Mouse (Mus musculus): ENCODE measurements around the gene Rab43.

Rab43 gene

DNA sequence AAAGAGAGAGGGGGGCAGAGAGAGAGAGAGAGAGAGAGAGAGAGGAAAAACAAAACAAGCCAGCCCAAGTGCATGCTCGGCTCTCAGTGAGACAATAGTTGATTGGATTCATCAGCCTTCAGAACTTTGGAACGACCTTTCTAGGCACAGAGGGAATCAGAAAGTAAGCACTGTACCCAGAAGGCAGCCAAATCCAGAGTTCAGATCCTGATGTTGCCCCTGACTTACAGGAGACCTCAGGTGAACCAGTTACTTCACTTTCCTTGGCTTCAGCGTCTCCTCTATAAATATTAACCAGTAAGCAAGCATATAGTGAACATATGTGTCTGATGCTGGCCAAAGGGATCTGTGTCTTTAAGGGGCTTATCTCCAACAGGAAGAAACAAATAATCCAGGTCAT, 3.4 kb downstream of the Rab43 start:
- no peak for DNase-seq

DNA sequence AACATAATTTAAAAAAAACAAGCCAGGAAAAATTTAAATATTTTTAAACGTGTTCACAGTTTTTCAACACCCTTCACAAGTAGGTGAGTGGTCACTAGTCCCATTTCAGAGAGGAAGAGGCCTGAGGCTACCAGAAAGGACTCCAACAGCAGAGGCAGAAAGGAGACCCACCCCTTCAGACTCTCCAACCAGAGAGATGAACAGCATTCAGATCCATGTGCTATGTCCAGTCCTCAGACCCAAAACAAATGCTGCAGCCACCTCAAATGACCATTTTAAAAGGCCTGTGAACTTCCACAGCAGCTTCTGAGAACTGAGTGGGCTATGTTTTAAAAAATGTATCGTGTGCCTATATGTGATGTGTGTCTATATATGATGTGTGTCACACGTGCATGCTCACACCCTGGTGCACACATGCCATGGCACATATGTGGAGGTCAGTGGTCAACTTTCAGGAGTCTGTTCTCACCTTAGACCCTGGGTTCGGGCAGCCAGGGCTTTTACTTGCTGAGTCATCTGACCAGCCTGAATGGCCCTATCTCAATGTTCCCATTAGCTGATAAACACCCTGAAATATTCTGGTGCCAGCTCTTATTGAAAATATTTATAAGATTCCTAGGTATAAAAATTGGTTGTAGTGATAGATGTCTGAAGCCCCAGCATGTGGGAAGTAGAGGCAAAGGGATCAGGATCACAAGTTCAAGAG, 4.1 kb downstream of the Rab43 start:
- DNase-seq: no peak

DNA sequence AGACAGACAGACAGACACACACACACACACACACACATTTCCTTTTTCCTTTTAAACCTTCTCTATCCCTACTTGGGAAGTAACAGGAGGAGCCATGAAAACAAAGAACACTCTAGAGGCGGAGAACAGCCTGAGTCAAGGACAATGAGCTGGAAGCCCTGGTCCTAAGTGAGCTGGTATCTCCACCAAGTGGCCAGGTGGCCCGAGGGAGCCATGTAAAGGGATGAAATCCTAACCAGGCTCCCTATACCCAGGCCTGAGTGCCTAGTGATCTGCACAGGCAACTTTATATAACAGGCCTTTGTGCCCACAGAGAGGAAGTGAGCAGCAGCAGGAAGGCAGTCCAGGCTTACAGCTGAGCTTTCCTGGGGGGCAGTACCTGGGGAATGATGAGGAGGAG, 5.1 kb downstream of the Rab43 start:
- DNase-seq: no peak

DNA sequence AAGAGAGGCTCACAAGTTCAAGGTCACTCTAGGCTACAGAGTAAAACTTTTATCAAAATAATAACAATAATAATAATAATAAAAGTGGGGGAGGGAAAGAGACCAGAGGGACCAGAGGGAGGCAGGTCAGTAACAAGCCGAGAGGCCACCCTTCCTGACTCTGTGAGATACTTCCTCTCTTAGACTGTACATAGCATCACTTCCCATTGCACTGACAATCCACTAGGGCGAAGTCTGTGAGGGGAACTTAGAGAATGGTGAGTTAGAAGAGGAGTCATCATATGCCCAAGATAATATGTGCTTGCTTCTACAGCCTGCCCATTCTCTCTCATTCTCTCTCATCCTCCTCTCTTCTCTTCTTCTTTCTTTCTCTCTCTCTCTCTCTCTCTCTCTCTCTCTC, 5.9 kb downstream of the Rab43 start:
- DNase-seq: peak in 1 of 2 experiments; percentile 15

DNA sequence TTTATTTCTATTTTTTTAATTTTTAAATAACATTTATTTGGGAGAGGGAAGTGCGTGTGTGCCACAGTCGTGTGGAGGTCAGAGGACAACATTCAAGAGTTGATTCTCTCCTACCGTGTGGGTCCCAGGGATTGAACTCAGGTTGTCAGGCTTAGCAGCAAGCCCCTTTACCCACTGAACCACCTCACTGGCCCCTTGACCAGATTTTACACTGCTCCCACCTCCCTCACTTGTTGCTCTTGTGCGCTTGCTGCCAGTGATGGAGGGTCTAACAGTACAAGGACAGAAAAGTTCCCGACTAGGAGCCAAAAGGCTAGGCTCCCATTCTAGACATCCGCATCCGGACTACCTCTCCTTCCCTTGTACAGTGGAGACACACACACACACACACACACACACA, 6.5 kb downstream of the Rab43 start:
- no peak for DNase-seq

DNA sequence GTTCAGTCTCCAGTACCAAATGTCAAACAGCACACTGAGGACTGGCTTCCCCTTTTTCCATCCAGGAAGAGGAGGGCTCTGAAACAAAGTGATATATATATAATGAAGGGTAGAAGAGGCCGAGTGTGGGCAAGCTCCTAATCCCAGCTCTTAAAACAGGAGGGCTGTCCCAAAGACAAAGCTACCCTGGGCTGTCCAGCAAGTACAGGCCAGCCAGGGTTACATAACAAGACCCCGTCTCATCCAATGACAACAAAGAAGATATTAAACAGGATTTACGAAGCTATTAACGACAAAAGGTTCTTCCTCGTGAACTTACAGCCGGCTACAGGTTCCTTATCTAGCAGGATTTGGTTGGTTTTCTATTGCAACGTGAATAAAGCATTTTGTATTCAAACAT, 7.1 kb downstream of the Rab43 start:
- no peak for DNase-seq

DNA sequence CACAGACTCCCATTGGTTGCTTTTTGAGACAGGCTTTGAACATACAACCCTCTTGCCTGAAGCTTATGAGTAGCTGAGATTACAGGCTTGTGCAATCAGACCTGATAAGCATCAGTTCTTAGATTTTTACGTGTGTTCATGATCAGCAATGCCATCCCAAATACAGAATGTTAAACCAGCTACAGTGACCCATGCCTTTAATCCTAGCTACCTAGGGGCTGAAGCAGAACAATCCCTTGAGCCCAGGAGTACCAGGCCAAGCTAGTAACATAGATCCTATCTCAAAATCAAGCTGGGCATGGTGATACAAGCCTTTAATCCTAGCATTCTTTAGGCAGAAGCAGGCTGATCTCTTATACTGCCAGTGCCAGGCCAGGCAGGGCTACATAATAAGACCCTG, 7.9 kb downstream of the Rab43 start:
- no peak for DNase-seq

DNA sequence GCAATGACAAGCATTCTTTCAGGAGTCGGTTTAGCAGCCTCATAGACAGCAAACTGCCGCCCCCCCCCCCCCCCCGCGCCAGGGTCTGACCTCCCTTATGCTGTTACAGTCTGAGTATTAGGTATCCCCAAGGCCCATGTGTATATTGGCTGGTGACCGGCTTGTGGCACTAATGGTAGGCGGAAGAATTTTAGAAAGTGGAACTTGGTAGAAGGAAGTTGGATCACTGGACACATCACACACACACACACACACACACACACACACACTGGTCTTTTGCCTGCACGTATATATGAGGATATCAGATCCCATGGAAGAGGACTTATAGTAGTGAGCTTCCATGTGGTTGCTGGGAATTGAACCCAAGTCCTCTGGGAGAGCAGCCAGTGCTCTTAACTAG, 9.5 kb downstream of the Rab43 start:
- DNase-seq: no peak

DNA sequence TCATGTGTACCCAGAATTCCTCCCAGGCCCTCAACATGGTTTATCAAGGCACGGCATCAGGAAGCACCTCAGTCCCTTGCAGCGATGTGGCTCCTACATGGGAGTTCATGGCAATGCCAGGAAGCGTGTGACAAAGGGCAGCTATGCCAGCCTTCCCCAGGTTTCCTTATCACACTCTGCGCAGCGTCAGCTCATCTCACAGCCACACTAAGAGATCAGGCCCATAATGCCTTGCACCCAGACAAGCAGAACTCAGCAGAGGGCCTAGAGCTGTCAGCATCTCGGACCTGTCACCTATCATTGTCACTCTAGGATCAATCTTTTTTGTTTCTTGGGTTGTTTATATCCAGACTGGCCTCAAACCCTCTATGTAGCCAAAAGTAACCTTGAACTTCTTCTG, 12.4 kb downstream of the Rab43 start:
- no peak for DNase-seq

DNA sequence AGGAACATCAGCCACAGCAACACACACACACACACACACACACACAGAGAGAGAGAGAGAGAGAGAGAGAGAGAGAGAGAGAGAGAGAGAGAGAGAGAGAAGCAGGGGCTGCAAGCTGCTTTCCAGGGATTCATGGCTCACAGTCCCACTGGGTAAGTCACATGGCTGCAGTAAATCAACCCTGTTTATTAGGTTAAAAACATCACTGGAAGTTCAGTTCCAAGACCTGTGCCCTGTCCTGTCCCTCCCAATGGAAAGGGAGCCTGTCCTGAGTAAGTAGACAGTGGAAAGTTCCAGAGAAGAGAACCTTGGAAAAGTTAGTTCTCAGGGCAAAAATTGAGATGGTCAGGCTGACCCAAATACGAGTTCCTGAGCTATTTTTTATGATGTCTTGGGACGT, 14.6 kb downstream of the Rab43 start:
- no peak for DNase-seq

DNA sequence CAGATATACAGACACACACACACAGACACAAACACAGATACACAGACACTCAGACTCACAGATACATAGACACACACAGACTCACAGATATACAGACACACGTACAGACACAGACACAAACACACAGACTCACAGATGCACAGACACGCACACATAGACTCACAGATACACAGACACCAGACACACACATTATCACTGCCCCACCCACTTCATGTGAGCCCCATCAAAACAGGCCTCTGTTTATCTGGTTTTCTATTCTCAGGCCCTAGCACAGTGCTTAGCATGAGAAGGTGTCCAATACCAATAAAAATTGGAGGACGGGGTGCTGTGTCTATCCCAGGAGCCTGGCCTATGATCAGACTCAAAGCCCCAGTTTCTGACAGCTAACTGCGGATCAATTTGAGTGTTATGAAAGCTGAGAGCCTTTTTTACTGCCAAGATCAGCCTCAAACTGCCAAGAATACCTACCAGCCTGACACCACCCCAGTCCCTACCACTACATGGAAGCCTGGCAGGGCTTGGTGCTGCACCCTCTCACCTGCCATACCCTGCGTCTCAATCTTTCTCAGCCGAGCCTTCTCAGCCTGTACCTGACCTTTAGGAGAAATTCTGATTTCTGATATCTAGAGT, 15.6 kb downstream of the Rab43 start:
- DNase-seq: no peak

DNA sequence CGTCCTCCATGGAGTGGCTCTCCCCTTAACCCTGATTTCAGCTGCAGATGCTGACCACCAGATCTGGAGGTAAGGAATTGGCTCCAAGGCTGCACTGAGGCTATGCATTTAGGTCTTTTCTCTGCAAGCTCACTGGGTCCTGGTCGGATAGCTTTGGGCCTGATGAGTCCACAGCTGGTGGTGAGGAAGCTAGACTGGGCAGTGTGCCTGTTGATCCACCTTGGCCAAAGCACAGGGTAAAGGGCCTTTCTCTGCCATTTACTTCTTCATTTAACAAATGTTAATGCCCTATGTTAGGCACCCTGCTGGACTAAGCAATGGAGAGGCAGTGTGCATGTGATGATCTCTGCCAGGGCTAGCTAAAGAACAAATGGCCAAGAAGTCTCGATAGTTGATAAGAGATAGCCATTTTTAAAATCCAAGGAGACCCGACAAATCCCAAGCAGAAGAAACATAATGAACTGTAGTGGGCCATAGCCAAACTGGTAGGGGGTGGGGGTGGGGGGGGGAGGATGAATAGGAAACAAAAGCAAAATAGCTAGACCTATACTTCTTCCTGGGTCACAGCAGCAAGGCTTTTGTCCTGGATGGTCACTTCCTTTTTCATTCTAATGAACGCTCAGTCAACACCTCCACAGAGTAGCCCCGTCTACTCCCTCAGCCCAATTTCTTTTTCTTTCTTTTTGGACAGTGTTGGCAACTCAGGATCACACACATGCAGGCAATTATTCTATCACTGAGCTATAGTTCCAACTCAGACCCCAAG, 16.4 kb downstream of the Rab43 start:
- no peak for DNase-seq

DNA sequence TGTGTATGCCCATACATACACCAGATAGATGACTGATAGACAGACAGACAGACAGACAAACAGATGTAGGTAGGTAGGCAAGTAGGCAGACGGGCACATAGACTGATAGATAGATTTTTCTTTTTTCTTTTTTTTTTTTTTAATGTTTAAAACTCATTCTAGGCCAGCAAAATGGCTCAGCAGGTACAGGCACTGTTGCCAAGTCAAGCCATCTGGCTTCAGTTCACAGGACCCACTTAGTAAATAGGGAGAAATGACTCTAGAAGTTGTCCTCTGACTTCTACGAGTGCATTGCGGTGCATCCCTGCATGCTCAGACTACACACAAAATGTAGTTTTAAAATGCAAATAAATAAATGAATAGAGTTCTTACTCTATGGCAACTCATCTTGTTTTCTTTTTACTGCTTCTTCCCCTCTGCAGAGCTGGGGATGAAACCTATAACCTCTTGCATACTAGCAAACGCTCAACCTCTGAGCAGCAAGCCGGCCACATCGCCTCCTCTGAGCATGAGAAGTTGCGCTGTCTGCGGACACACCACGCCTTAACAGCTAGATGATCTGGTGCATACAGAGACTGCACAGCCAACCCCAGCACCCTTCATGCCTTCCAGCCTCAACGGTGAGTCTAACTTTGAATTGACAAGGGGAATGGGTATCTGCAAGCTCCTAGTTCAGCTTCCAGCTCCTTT, 18.0 kb downstream of the Rab43 start:
- no peak for DNase-seq

DNA sequence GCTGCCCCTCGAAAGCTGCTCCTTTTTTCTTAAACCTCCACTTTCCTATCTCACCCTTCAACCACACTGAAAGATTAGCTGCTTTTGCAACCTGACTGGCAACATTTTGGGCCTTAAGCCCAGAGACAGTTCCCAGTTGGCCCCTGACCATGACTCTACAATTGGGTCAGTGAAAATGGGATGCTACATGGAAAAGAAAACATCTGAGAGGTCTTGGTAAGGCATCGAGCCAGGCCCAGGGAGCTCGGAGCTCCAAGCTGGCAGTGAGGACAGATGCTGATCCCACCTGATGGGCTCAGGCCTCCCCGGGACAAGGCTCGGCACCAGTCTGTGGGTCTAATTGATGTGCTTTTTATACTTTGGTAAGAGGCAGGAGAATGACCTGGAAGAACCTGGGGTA, 20.1 kb downstream of the Rab43 start:
- DNase-seq: no peak

DNA sequence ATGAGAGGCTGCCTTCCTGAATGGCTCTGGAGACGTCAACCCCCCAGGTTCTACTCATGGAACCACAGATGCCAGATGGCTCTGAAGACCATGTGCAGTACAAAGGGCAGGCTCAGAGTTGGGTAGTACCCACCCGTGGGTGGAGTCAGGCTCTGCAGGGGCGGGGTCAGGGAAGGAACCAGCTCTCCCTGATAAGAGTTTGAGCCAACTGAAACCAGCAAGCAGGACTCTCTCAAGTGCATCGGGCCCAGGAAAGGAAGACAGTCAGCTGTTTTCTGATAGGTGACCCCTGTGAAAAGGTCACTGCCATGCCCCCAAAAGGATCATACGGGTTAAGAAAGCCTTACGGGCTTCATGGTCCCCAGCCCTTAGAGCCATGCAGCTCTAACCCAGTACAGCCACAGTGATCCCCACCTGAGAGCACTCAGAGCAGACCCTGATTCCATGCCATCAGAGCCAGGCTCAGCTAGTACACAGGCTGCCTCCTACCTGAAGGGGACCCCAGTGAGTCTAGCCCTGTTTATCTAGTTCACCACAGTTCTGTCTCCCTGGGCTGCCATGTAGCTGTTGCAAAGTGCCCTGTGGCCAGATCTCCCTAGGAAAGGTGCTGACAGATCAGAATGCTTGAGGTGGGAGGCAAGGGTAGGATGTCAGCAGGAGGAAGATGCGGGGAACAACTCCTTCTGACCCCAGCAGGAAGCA, 21.0 kb downstream of the Rab43 start:
- DNase-seq: peak; percentile 59 to 60

DNA sequence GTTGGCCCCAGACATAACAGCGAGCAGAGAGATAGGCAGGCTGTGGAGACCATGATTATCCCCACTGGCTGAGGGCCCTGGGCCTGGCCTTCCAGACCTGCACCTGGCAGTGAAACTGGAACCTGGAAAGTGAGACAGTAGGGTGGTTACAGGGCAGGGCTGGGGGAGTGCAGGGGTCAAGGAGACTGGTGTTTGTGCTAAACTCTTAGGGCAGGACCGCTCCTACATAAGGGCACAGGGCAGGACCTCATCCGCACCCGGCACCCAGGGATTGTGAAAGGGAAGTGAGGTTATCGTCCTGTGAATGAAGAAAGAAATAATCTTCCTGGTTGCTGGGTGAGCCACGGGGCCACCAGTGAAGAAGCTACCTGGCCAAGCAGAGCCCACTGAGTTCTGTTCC, 22.2 kb downstream of the Rab43 start:
- DNase-seq: no peak

DNA sequence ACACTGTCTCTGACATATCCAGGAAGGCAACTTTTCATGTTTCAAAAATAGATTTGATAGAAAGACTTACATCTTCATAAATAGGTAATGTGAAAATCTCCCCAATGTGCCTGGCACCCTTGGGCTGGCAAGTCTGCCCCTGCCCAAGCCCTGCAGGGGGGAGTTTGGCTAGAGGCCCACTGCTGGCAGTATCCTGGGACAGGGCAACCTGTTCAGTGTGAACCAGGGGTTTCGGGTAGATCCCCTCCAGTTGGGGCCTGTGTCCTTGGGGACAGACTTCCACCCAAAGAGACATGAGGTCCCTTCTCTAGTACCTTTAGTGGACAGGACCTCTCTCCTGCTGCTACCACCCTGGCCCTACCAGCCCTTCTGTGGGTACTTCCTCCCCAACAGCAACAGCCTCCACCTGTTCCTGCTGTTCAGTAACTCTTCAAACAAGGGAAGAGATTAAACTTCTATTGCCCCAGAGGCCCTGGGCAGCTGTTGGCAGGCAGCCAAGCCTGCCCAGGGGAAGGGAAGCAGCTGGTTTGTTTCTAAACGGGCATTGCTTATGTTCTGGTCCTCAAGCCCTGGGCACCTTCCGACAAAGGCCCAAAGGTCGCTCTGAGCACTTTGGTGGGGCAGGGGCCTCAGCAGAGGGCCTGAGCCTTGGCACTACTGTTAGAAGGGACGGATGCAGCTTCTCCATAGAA, 22.9 kb downstream of the Rab43 start:
- DNase-seq: peak; percentile 69 to 73

DNA sequence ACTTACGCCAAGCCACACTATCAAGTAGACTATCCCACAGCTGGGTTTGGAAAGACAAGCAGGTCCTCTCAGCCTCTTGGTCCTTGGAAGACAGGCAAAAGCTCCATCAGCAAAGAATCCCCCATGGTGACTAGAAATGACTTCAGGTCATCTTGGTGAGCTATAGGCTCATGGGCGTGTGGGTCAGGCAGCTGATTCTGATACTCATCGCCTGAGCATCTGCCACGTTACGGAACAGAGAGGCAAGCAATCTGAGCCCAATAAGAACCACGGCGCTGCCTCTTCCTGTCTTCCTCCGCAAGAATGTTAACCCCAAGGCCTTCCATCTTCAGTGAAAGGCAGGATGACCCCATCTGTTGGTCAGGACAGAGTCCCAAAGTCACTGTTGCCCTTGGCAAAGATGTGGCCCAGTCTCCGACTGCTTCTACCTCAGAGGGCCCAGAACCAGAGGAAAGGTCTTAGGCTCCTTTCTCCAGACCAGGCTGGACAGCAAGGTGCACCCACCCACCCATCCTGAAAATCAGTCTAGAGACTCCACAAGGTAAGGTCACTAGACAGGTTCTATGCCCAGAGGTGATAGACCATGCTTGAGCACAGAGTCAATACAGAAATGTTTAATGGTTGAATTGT, 23.6 kb downstream of the Rab43 start:
- no peak for DNase-seq

DNA sequence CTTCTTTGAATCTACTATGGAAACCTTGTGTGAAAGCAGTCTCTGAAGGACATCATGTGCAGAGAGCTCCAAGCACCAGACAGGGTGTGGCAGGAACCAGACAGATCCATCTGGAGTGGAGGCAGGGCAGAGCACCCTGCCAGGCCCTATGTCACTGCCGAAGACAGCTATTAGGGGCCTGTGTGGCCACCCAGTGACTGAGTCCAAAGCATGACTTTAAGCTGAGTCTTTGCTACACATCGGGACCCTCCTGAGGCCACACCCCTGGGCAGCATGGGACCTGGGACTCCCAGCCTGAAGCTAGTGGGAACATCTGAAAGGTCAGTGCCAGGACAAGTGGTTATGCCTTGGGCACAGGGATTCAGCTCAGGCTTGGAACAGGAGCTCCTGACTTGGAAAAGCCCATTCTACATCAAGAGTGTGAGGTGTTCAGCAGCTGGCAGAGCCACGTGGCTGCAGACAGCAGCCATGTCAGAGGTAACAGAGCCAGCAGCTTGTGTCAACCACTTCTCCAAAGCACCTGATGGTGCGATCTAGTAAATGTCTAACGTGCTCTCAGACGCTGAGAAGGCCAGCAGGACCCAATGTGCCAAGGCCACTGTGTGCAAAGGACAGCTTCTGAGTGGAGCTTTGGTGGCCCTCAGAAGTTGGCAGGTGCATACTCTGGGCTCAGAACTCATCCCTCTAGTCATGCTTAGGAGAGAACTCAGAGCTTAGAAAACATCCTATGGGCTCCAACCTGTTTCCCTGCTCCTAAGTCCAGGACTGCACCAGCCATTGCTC, 24.7 kb downstream of the Rab43 start:
- DNase-seq: no peak

DNA sequence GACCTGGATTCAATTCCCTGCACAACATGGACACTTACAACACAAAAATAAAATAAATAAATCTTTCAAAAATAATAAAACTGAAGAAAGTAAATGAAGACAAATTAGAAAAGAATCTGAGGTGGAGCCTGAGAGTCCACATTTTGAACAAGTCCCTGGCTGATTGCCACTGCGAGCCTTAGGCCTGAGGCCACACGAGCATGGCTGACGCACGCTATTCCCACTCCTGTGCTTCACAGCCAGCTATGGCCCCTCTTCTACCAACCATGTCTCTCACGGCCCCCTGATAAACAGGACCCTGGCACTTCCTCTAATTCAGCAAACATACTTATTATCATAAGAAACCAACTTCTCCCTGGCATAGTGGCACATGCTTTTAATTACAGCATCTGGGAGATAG, 25.3 kb downstream of the Rab43 start:
- no peak for DNase-seq

DNA sequence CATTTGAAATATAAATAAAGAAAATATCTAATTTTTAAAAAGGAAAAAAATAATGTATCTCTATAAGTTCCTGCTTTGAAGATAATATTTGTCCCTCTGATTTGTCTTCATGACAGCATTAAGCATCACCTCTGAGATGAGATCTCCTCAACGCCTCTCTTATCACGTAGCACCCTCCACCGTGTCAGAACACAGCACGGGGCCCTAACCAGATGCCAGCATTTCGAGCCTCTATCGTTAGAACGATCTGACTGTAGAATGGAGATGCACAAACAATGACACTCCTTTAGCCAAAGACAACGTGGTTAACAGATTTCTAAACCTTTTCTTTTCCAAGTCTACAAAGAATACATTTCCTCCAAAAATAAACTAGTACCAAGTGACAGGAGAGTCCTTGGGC, 27.9 kb downstream of the Rab43 start:
- no peak for DNase-seq
